Mouse (Mus musculus): Measurements from ENCODE around the gene Zfp618. TPM values are rescaled to one million over a fixed set of nuclear protein-coding genes. Genes with fewer than 3 reads are reported as not detected.

The Zfp618 gene
- total and polyA plus RNA-seq, 2 experiments from 2014 or later: 4.2 to 7.5 TPM

- Histone ChIP-seq H3K9me3 (replicated peaks; ENCODE audit: control insufficient read depth, low read length) (no peaks in the 10 kb centered on the region), H3K4me1 (ENCODE audit: control insufficient read depth, insufficient read depth) (no peaks in the 10 kb centered on the region), H3K9ac (replicated peaks; ENCODE audit: low read depth, low read length) (no peak overlapping the region), H3K4me2 (ENCODE audit: low read depth, low read length) (no peak overlapping the region), H3K27me3 (ENCODE audit: control insufficient read depth, insufficient read depth, low read length) (no peaks in the 10 kb centered on the region), H3K4me3 (ENCODE audit: low read depth, low read length) (no peak overlapping the region), H3K27ac (ENCODE audit: low read depth) (no peak overlapping the region), H3K36me3 (replicated peaks; ENCODE audit: control insufficient read depth, insufficient read depth, low read length) (no peaks in the 10 kb centered on the region)
- no peak for TF ChIP-seq CTCF (IDR thresholded peaks at IDR 0.05; ENCODE audit: low read depth)
- no peak for TF ChIP-seq EP300 (IDR thresholded peaks at IDR 0.05; ENCODE audit: low read depth)
- WGBS: 89% methylated on average over 7 of the region's 7 CpGs
- ATAC-seq (ENCODE audit: insufficient read depth, low read depth): no peak
- no peak for DNase-seq (ENCODE audit: low spot score)
These were observed 192.8 kb downstream of the Zfp618 start for GRCm38 (mm10) chr4:63158192-63158591.

GRCm38 (mm10) chr4:63158961-63159592 is 193.7 kb downstream of the Zfp618 start:
- ATAC-seq (ENCODE audit: insufficient read depth, low read depth): peak; percentile 82
- Histone ChIP-seq H3K36me3 (replicated peaks; ENCODE audit: control insufficient read depth, insufficient read depth, low read length) (no peaks in the 10 kb centered on the region), H3K4me1 (ENCODE audit: control insufficient read depth, insufficient read depth) (no peaks in the 10 kb centered on the region), H3K9ac (replicated peaks; ENCODE audit: low read depth, low read length) (no peak overlapping the region), H3K27me3 (ENCODE audit: control insufficient read depth, insufficient read depth, low read length) (no peaks in the 10 kb centered on the region), H3K27ac (ENCODE audit: low read depth) (no peak overlapping the region), H3K4me2 (ENCODE audit: low read depth, low read length) (no peak overlapping the region), H3K4me3 (ENCODE audit: low read depth, low read length) (no peak overlapping the region), H3K9me3 (replicated peaks; ENCODE audit: control insufficient read depth, low read length) (no peaks in the 10 kb centered on the region)
- peak; percentile 84 for DNase-seq (ENCODE audit: low spot score)
- no peak for TF ChIP-seq EP300 (IDR thresholded peaks at IDR 0.05; ENCODE audit: low read depth)
- peak; percentile 97 for TF ChIP-seq CTCF (IDR thresholded peaks at IDR 0.05; ENCODE audit: low read depth)
- 13% methylated on average over 5 of the region's 5 CpGs for WGBS

- Histone ChIP-seq H3K36me3 (replicated peaks; ENCODE audit: control insufficient read depth, insufficient read depth, low read length) (no peaks in the 10 kb centered on the region), H3K27ac (ENCODE audit: low read depth) (no peak overlapping the region), H3K4me2 (ENCODE audit: low read depth, low read length) (no peak overlapping the region), H3K4me3 (ENCODE audit: low read depth, low read length) (no peak overlapping the region), H3K27me3 (ENCODE audit: control insufficient read depth, insufficient read depth, low read length) (peaks cover 4% of the 10 kb centered on the region), H3K9ac (replicated peaks; ENCODE audit: low read depth, low read length) (no peak overlapping the region), H3K9me3 (replicated peaks; ENCODE audit: control insufficient read depth, low read length) (no peaks in the 10 kb centered on the region), H3K4me1 (ENCODE audit: control insufficient read depth, insufficient read depth) (no peaks in the 10 kb centered on the region)
- TF ChIP-seq CTCF (IDR thresholded peaks at IDR 0.05; ENCODE audit: low read depth) (no peak), EP300 (IDR thresholded peaks at IDR 0.05; ENCODE audit: low read depth) (no peak)
- WGBS: 82% methylated on average over 4 of the region's 4 CpGs
- no peak for DNase-seq (ENCODE audit: low spot score)
- no peak for ATAC-seq (ENCODE audit: insufficient read depth, low read depth)
These were observed 200.3 kb downstream of the Zfp618 start for GRCm38 (mm10) chr4:63165636-63166035.

- Histone ChIP-seq H3K4me3 (ENCODE audit: low read depth, low read length) (no peak overlapping the region), H3K27ac (ENCODE audit: low read depth) (no peak overlapping the region), H3K9me3 (replicated peaks; ENCODE audit: control insufficient read depth, low read length) (no peaks in the 10 kb centered on the region), H3K9ac (replicated peaks; ENCODE audit: low read depth, low read length) (no peak overlapping the region), H3K4me1 (ENCODE audit: control insufficient read depth, insufficient read depth) (no peaks in the 10 kb centered on the region), H3K36me3 (replicated peaks; ENCODE audit: control insufficient read depth, insufficient read depth, low read length) (no peaks in the 10 kb centered on the region), H3K27me3 (ENCODE audit: control insufficient read depth, insufficient read depth, low read length) (peaks cover 11% of the 10 kb centered on the region), H3K4me2 (ENCODE audit: low read depth, low read length) (no peak overlapping the region)
- DNase-seq (ENCODE audit: low spot score): no peak
- no peak for TF ChIP-seq EP300 (IDR thresholded peaks at IDR 0.05; ENCODE audit: low read depth)
- TF ChIP-seq CTCF (IDR thresholded peaks at IDR 0.05; ENCODE audit: low read depth): no peak
- no peak for ATAC-seq (ENCODE audit: insufficient read depth, low read depth)
- 78% methylated on average over 5 of the region's 5 CpGs for WGBS
These were observed 200.9 kb downstream of the Zfp618 start for GRCm38 (mm10) chr4:63166323-63166722.

- H3K9me3 ChIP-seq (replicated peaks; ENCODE audit: control insufficient read depth, low read length): no peaks in the 10 kb centered on the region
- no peak overlapping the region for H3K4me3 ChIP-seq (ENCODE audit: low read depth, low read length)
- H3K9ac ChIP-seq (replicated peaks; ENCODE audit: low read depth, low read length): no peak overlapping the region
- WGBS: 67% methylated on average over 4 of the region's 4 CpGs
- DNase-seq (ENCODE audit: low spot score) (no peak), ATAC-seq (ENCODE audit: insufficient read depth, low read depth) (no peak)
- TF ChIP-seq CTCF (IDR thresholded peaks at IDR 0.05; ENCODE audit: low read depth) (no peak), EP300 (IDR thresholded peaks at IDR 0.05; ENCODE audit: low read depth) (no peak)
- peaks cover 22% of the 10 kb centered on the region for H3K27me3 ChIP-seq (ENCODE audit: control insufficient read depth, insufficient read depth, low read length)
- H3K4me2 ChIP-seq (ENCODE audit: low read depth, low read length): no peak overlapping the region
- no peaks in the 10 kb centered on the region for H3K4me1 ChIP-seq (ENCODE audit: control insufficient read depth, insufficient read depth)
- H3K36me3 ChIP-seq (replicated peaks; ENCODE audit: control insufficient read depth, insufficient read depth, low read length): no peaks in the 10 kb centered on the region
- H3K27ac ChIP-seq (ENCODE audit: low read depth): no peak overlapping the region
These were observed 204.7 kb downstream of the Zfp618 start for GRCm38 (mm10) chr4:63170061-63170460.

- Histone ChIP-seq H3K4me2 (ENCODE audit: low read depth, low read length) (no peak overlapping the region), H3K9ac (replicated peaks; ENCODE audit: low read depth, low read length) (no peak overlapping the region), H3K4me1 (ENCODE audit: control insufficient read depth, insufficient read depth) (no peaks in the 10 kb centered on the region), H3K27me3 (ENCODE audit: control insufficient read depth, insufficient read depth, low read length) (peaks cover 22% of the 10 kb centered on the region), H3K4me3 (ENCODE audit: low read depth, low read length) (no peak overlapping the region), H3K36me3 (replicated peaks; ENCODE audit: control insufficient read depth, insufficient read depth, low read length) (no peaks in the 10 kb centered on the region), H3K27ac (ENCODE audit: low read depth) (no peak overlapping the region), H3K9me3 (replicated peaks; ENCODE audit: control insufficient read depth, low read length) (no peaks in the 10 kb centered on the region)
- ATAC-seq (ENCODE audit: insufficient read depth, low read depth) (no peak), DNase-seq (ENCODE audit: low spot score) (no peak)
- TF ChIP-seq EP300 (IDR thresholded peaks at IDR 0.05; ENCODE audit: low read depth) (no peak), CTCF (IDR thresholded peaks at IDR 0.05; ENCODE audit: low read depth) (no peak)
- WGBS: 43% methylated on average over 24 of the region's 24 CpGs
These were observed 205.7 kb downstream of the Zfp618 start for GRCm38 (mm10) chr4:63171122-63171521.

Measured in heart, postnatal 0 days (tissue).